Mouse (Mus musculus) heart, embryonic 12.5 days (tissue): ENCODE measurements at regions not wholly inside any gene's neighbourhood (a gene's known extent, or its start where the extent isn't known, plus 50 kb on each side); places are given as distances from the start of the nearest gene placed in this dataset.

ENCODE experiments used
- ATAC-seq: fragments of 200-750 bp; cut with Nextera tagmentation; 2 replicates; pipeline ENCODE4 v1.8.0; 2017; ENCODE audit warnings: moderate TSS enrichment, moderate library complexity; ENCODE audit not compliant: insufficient number of reproducible peaks, low FRiP score
- H3K27ac ChIP-seq: fragments of 300-500 bp; sonication (generic); 2 replicates; pipeline ENCODE4 v1.5.1; 2016; ENCODE audit warnings: mild to moderate bottlenecking, moderate library complexity; ENCODE audit not compliant: poor library complexity, severe bottlenecking
- H3K27me3 ChIP-seq: fragments of 300-500 bp; sonication (generic); replicated peaks from 2 replicates; pipeline ENCODE4 v1.6.1; 2016; ENCODE audit warnings: mild to moderate bottlenecking, moderate library complexity
- H3K36me3 ChIP-seq: fragments of 300-500 bp; sonication (generic); 2 replicates; pipeline ENCODE4 v1.6.1; 2016; ENCODE audit warnings: mild to moderate bottlenecking, moderate library complexity
- H3K4me1 ChIP-seq: fragments of 300-500 bp; sonication (generic); replicated peaks from 2 replicates; pipeline ENCODE4 v1.6.1; 2016; ENCODE audit warnings: mild to moderate bottlenecking
- H3K4me2 ChIP-seq: fragments of 300-500 bp; sonication (generic); 2 replicates; pipeline ENCODE4 v1.6.1; 2016; ENCODE audit warnings: mild to moderate bottlenecking, moderate library complexity
- H3K4me3 ChIP-seq: fragments of 300-500 bp; sonication (generic); 2 replicates; pipeline ENCODE4 v1.5.1; 2016; ENCODE audit warnings: mild to moderate bottlenecking
- H3K9ac ChIP-seq: fragments of 300-500 bp; sonication (generic); 2 replicates; pipeline ENCODE4 v1.6.1; 2016; ENCODE audit warnings: mild to moderate bottlenecking, moderate library complexity
- H3K9me3 ChIP-seq: fragments of 300-500 bp; sonication (generic); replicated peaks from 2 replicates; pipeline ENCODE4 v1.6.1; 2016; ENCODE audit warnings: mild to moderate bottlenecking, moderate library complexity
- WGBS: fragments of 180-500 bp; shearing (Covaris S2); methylation state at CpG from one replicate; pipeline ENCODE4 v1.1.7; 2016; 5-methylcytosine and 5-hydroxymethylcytosine counted together

- H3K27me3 ChIP-seq = no peaks in the 10 kb centered on the region
- no peak overlapping the region for H3K4me3 ChIP-seq
- no peak overlapping the region for H3K27ac ChIP-seq
- H3K36me3 ChIP-seq = no peaks in the 10 kb centered on the region
- 0 out of 2 replicates have a peak, but pooled peaks cover 6% of the 10 kb centered on the region for H3K4me1 ChIP-seq
- ATAC-seq = no peak
- H3K9me3 ChIP-seq = no peaks in the 10 kb centered on the region
- no peak overlapping the region for H3K4me2 ChIP-seq
- 86% methylated on average over 7 of the region's 7 CpGs for WGBS
- H3K9ac ChIP-seq = no peak overlapping the region
These were observed 282.0 kb upstream of the Nfe2l3 start for GRCm38 (mm10) chr6:51150486-51150885.

- Histone ChIP-seq H3K27me3 (no peaks in the 10 kb centered on the region), H3K9ac (no peak overlapping the region), H3K4me3 (no peak overlapping the region), H3K4me1 (0 out of 2 replicates have a peak, but pooled peaks cover 6% of the 10 kb centered on the region), H3K4me2 (no peak overlapping the region), H3K9me3 (no peaks in the 10 kb centered on the region), H3K36me3 (no peaks in the 10 kb centered on the region), H3K27ac (no peak overlapping the region)
- no peak for ATAC-seq
- WGBS = 78% methylated on average over 2 of the region's 2 CpGs
These were observed 281.6 kb upstream of the Nfe2l3 start for GRCm38 (mm10) chr6:51150916-51151315.

DNA sequence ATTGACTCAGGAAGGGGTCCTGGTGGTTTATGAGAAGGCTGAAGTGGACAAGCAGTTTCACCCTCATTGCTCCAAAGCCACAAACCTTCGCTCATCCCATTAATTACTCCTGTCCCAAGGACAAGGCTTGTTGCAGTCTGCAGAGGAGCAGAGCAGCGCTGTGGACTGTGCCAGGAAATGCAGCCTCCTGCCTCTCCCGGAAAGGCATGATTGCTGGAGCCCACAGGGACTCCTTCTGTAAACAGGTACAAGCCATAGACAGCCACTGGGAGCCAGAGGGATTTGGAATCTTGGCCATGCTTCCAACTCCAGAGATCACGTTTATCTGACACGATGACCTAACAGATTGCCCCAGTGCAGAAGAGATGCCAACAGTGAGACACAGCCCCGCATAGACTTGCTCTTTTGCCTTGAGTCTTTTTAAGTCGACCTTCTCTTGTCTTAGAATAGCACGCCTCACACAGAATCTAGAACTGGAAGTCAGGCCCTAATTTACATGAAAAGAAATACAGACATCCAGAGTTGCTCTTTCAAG, 275.6 kb upstream of the Nfe2l3 start:
- Histone ChIP-seq H3K4me2 (no peak overlapping the region), H3K27ac (0 out of 2 replicates have a peak overlapping the region, but pooled peaks have one; percentile 17), H3K9ac (no peak overlapping the region), H3K9me3 (no peaks in the 10 kb centered on the region), H3K27me3 (no peaks in the 10 kb centered on the region), H3K4me1 (peaks cover 27% of the 10 kb centered on the region), H3K4me3 (no peak overlapping the region), H3K36me3 (no peaks in the 10 kb centered on the region)
- ATAC-seq = no peak
- 51% methylated on average over 8 of the region's 8 CpGs for WGBS

DNA sequence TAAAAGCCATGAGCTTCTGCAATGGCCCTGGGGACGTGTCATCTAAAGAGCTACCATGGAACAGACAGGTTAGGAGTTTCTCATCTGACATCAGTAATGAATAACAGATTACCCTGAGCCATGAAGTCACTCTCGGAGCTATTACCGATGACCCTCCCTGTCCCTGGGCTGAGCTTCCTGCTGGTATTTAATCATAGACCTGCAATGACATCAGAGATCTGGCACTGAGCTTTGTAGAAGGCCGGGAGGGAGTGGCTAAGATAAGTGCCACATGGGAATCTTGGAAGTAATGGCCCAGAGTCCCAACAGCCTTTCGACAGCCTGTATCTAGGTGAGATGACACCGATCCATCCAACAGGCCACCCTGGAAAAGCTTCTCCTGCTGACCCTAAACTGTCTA, 271.3 kb upstream of the Nfe2l3 start:
- 28% methylated on average over 6 of the region's 6 CpGs for WGBS
- peak overlapping the region; percentile 69 for H3K27ac ChIP-seq
- ATAC-seq = peak; percentile 61

GRCm38 (mm10) chr6:51162208-51163082, 270.0 kb upstream of the Nfe2l3 start:
- no peaks in the 10 kb centered on the region for H3K27me3 ChIP-seq
- no peaks in the 10 kb centered on the region for H3K36me3 ChIP-seq
- H3K4me1 ChIP-seq = peaks cover 31% of the 10 kb centered on the region
- H3K27ac ChIP-seq = peak overlapping the region; percentile 83
- WGBS = 55% methylated on average over 14 of the region's 14 CpGs
- no peaks in the 10 kb centered on the region for H3K9me3 ChIP-seq
- H3K4me2 ChIP-seq = no peak overlapping the region
- H3K9ac ChIP-seq = no peak overlapping the region
- ATAC-seq = peak; percentile 40; the same call in 1 of the 2 replicates
- H3K4me3 ChIP-seq = no peak overlapping the region

More for the DNA sequence above, 271.3 kb upstream of the Nfe2l3 start:
- Histone ChIP-seq H3K9me3 (no peaks in the 10 kb centered on the region), H3K36me3 (no peaks in the 10 kb centered on the region), H3K4me2 (no peak overlapping the region), H3K27me3 (no peaks in the 10 kb centered on the region), H3K4me1 (peaks cover 40% of the 10 kb centered on the region), H3K4me3 (no peak overlapping the region), H3K9ac (no peak overlapping the region)

GRCm38 (mm10) chr6:51163266-51163665, 269.2 kb upstream of the Nfe2l3 start:
- Histone ChIP-seq H3K4me3 (no peak overlapping the region), H3K36me3 (no peaks in the 10 kb centered on the region), H3K9me3 (no peaks in the 10 kb centered on the region), H3K27ac (peak overlapping the region; percentile 83), H3K4me2 (no peak overlapping the region), H3K9ac (no peak overlapping the region), H3K4me1 (peaks cover 31% of the 10 kb centered on the region), H3K27me3 (no peaks in the 10 kb centered on the region)
- 22% methylated on average over 5 of the region's 5 CpGs for WGBS
- peak; percentile 52 for ATAC-seq

DNA sequence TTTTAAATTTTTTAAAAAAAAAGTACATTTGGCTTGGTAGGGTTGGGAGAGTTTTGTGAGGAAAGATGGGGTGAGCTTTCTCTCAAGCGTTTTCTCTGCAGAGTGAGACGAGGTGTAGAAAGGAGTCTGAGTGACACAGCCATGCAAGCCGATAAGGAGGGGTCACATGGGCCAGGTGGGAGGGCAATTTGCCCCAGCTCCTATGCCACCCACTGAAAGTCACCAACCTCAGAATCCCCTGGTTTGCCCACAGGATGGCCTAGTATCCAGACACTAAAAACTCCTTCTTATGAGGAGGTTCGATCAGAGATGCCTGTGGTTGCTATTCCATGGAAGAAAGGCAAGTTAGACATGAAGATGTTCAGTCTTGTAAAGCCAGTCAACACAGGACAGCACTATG, 268.6 kb upstream of the Nfe2l3 start:
- Histone ChIP-seq H3K36me3 (no peaks in the 10 kb centered on the region), H3K4me1 (peaks cover 36% of the 10 kb centered on the region), H3K9me3 (no peaks in the 10 kb centered on the region), H3K9ac (no peak overlapping the region), H3K4me2 (peak overlapping the region; percentile 11; the same call in 1 of the 2 replicates), H3K27ac (peak overlapping the region; percentile 70), H3K27me3 (no peaks in the 10 kb centered on the region), H3K4me3 (no peak overlapping the region)
- 31% methylated on average over 4 of the region's 4 CpGs for WGBS
- no peak for ATAC-seq

- H3K27ac ChIP-seq = no peak overlapping the region
- peaks cover 30% of the 10 kb centered on the region for H3K4me1 ChIP-seq
- 79% methylated on average over 5 of the region's 5 CpGs for whole genome bisulfite sequencing
These were observed 265.4 kb upstream of the Nfe2l3 start for GRCm38 (mm10) chr6:51167028-51167427.

GRCm38 (mm10) chr6:51168048-51168447, 264.4 kb upstream of the Nfe2l3 start:
- peak overlapping the region; percentile 88 for H3K27ac ChIP-seq
- H3K27me3 ChIP-seq = no peaks in the 10 kb centered on the region
- H3K4me3 ChIP-seq = peak overlapping the region; percentile 55; the same call in 1 of the 2 replicates
- H3K36me3 ChIP-seq = no peaks in the 10 kb centered on the region
- ATAC-seq = no peak
- 3% methylated on average over 11 of the region's 11 CpGs for WGBS
- H3K9ac ChIP-seq = 0 out of 2 replicates have a peak overlapping the region, but pooled peaks have one; percentile 85
- peak overlapping the region; percentile 89 for H3K4me2 ChIP-seq
- H3K4me1 ChIP-seq = peaks cover 32% of the 10 kb centered on the region
- no peaks in the 10 kb centered on the region for H3K9me3 ChIP-seq

More at GRCm38 (mm10) chr6:51167028-51167427, 265.4 kb upstream of the Nfe2l3 start:
- Histone ChIP-seq H3K27me3 (no peaks in the 10 kb centered on the region), H3K36me3 (no peaks in the 10 kb centered on the region), H3K9ac (no peak overlapping the region), H3K4me3 (no peak overlapping the region), H3K4me2 (no peak overlapping the region), H3K9me3 (no peaks in the 10 kb centered on the region)
- ATAC-seq = no peak

DNA sequence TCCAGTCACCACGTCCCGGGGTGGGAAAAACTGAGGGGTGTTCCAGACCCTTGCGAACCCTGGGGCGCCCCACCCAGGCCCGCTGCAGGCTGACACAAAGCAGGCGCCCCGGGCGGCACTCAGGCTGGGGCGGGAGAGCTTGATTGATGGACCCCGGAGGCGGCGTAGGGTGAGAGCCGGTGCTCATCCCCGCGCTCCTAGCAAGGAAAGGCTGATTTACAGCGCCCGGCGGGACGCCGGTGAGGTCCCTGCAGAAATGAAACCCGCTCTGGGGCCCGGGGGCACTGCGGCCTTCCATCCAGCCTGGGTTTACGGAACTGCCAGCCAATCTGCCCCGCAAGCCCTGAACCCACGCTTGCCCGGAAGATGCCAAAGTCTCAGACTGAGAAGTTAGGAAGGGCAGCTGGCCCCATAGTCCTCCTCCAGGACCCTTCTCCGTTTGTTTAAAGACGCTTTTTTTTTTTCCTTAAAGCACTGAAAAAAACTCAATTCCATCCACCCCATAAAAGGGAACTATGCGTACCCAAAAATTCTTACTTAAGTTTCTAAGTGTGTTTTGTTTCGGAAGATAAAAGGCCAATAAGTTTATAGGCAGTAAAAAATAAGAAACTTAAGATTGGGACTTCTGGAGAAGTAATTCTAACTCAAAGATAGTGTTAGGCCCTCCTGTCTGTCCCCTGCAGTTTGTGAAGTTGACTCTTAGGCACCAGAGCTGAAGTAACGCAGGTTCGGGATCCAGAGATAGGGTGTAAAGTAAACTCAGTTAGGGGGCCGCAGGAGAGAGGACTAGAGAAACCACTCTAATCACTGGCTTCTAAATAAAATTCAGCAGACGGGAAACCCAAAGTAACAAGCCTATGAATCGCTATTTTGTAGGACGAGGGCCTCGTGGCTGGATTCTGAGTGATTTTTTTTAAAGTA, 263.4 kb upstream of the Nfe2l3 start:
- 8% methylated on average over 38 of the region's 38 CpGs for WGBS
- H3K27me3 ChIP-seq = no peaks in the 10 kb centered on the region
- H3K9me3 ChIP-seq = no peaks in the 10 kb centered on the region
- peaks cover 29% of the 10 kb centered on the region for H3K4me1 ChIP-seq
- H3K27ac ChIP-seq = peak overlapping the region; percentile 88
- H3K4me2 ChIP-seq = peak overlapping the region; percentile 89
- no peaks in the 10 kb centered on the region for H3K36me3 ChIP-seq
- H3K9ac ChIP-seq = peak overlapping the region; percentile 85
- ATAC-seq = peak; percentile 9; the same call in 1 of the 2 replicates
- peak overlapping the region; percentile 55 for H3K4me3 ChIP-seq
